Mouse (Mus musculus): ENCODE data around the gene Tmpo. TPM values are rescaled to one million over a fixed set of nuclear protein-coding genes. Genes with fewer than 3 reads are reported as not detected.

Gene Tmpo
- polyA plus RNA-seq, 1 experiment: 47.5 TPM

DNA sequence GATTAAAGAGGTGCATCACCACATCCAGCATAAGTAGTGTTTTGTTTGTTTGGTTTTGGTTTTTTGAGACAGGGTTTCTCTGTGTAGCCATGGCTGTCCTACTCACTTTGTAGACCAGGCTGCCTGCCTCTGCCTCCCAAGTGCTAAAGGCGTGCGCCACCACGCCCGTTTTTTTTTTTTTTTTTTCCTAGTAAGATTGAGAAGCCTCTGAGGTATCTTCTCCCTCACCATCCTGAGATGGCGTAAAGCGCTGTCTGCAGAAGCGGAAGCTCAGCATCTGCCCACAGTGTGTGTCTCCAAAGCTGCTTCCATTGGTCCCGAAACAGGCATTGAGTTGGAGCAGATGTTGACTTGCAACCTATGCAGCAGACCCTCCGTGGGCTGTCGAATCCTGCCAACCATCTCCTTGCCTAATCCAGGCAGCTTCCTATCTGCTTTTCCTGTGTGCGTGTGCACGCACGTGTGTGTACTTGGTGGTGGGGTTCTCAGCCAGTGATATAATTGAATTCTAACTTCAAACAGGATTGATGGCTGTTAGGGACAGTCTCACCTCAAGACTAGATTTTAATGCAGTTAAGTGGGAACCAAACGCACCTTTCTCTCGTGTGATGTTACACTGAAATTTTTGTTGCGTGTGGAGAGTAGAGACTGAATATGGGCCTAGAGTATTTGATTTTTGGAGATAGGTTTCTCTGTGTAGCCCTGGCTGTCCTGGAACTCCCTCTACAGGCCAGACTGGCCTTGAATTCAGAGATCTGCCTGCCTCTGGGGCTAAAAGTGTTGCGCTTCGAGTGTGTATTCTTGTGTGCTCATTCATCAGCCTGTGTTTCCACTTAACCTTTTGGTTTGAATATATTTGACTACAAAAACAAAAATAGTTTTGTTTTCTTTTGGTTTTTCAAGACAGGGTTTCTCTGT, 37.5 kb downstream of the Tmpo start:
- H3K4me3 ChIP-seq (replicated peaks; ENCODE audit: insufficient read depth, low read depth, low read length): no peak overlapping the region
- no peak for DNase-seq
- TF ChIP-seq POLR2A (IDR thresholded peaks at IDR 0.05; ENCODE audit: borderline replicate concordance, insufficient read depth, low read length) (no peak), CTCF (IDR thresholded peaks at IDR 0.05; ENCODE audit: borderline replicate concordance, insufficient read depth, low read depth, low read length) (no peak)
- 63% methylated on average over 18 of the region's 18 CpGs for WGBS
- no peaks in the 10 kb centered on the region for H3K4me1 ChIP-seq (ENCODE audit: control insufficient read depth, insufficient read depth, low read length)
- no peaks in the 10 kb centered on the region; the same call in 1 of the 2 replicates for H3K27me3 ChIP-seq (ENCODE audit: control insufficient read depth, insufficient read depth, low read length)
- no peak overlapping the region for H3K27ac ChIP-seq (ENCODE audit: insufficient read depth, low read length)

DNA sequence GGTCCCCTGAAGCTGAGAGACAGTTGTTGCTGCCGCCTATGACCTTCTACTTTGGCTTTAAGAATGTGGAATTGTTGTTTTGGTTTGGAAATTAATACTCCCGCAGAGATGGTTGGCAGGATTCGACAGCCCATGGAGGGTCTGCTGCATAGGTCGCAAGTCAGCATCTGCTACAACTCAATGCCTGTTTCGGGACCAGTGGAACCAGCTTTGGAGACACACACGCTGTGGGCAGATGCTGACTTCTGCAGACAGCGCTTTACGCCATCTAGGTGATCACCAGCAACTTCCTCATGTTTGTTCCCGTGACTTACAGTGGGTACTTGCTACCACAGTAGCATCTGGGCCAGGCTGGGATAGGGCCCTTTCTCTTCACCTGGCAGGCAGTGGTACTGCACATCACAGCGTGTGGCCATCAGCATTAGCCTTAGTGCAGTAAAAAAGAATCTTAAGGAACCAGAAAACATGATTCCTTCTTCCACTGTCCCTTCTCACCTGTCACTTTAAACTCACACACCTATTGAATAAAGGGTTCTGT, 38.4 kb downstream of the Tmpo start:
- Histone ChIP-seq H3K27ac (ENCODE audit: insufficient read depth, low read length) (no peak overlapping the region), H3K4me3 (replicated peaks; ENCODE audit: insufficient read depth, low read depth, low read length) (no peak overlapping the region), H3K27me3 (ENCODE audit: control insufficient read depth, insufficient read depth, low read length) (no peaks in the 10 kb centered on the region; the same call in 1 of the 2 replicates), H3K4me1 (ENCODE audit: control insufficient read depth, insufficient read depth, low read length) (no peaks in the 10 kb centered on the region)
- TF ChIP-seq POLR2A (IDR thresholded peaks at IDR 0.05; ENCODE audit: borderline replicate concordance, insufficient read depth, low read length) (no peak), CTCF (IDR thresholded peaks at IDR 0.05; ENCODE audit: borderline replicate concordance, insufficient read depth, low read depth, low read length) (no peak)
- WGBS: 56% methylated on average over 10 of the region's 10 CpGs
- no peak for DNase-seq

DNA sequence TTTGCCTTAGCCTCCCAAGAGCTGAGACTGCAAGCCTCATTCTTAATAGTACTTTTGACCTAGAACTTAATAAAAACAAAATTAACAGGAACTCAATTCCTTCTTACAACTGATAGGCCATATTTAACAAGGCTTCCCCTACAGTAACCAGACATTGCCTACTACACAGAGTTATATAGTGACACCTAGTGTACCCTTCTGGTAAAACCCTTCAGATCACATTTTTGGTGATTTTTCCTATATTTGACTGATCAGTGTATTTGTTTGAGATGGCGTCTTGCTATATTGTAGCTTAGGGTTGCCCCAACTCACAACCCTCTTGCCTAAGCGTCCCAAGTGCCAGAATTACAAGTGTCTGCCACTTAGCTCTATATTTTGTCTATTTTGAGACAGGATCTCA, 39.6 kb downstream of the Tmpo start:
- 26% methylated on average over 2 of the region's 2 CpGs for WGBS
- no peaks in the 10 kb centered on the region for H3K4me1 ChIP-seq (ENCODE audit: control insufficient read depth, insufficient read depth, low read length)
- TF ChIP-seq CTCF (IDR thresholded peaks at IDR 0.05; ENCODE audit: borderline replicate concordance, insufficient read depth, low read depth, low read length): peak; percentile 40; the same call in 1 of the 2 replicates
- no peak for TF ChIP-seq POLR2A (IDR thresholded peaks at IDR 0.05; ENCODE audit: borderline replicate concordance, insufficient read depth, low read length)
- peak in 1 of 2 experiments; percentile 38 for DNase-seq
- H3K4me3 ChIP-seq (replicated peaks; ENCODE audit: insufficient read depth, low read depth, low read length): no peak overlapping the region
- H3K27me3 ChIP-seq (ENCODE audit: control insufficient read depth, insufficient read depth, low read length): no peaks in the 10 kb centered on the region
- H3K27ac ChIP-seq (ENCODE audit: insufficient read depth, low read length): no peak overlapping the region

DNA sequence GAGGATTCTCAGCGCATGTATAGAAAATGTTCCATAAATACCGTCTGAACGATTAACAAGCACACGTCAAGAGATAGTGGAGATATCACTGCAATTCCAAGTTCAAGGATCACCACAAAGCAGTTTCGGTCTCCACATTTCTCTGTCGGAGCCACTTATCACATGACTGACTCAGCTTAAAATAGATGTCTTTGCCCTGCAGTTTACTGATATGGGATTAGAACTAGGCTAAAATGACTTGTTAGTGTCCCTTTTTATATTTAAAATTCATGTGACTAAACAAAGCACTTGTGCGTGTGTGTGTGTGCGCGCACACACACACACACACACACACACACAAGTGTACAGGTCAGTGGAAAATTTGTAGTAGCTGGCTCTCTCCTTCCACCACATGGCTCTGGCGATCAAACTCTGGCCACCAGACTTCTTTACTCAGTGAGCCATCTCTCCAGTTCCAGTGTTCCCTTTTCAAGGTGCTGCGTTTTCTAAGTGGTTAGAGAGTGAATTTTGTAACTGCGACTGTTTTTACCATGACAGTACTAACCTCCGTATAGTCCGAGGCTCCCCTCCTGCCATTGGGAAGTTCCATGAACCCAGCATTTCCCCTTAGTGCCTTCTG, 41.9 kb downstream of the Tmpo start:
- 91% methylated on average over 14 of the region's 14 CpGs for WGBS
- no peak overlapping the region for H3K4me3 ChIP-seq (replicated peaks; ENCODE audit: insufficient read depth, low read depth, low read length)
- TF ChIP-seq POLR2A (IDR thresholded peaks at IDR 0.05; ENCODE audit: borderline replicate concordance, insufficient read depth, low read length): no peak
- no peak for TF ChIP-seq CTCF (IDR thresholded peaks at IDR 0.05; ENCODE audit: borderline replicate concordance, insufficient read depth, low read depth, low read length)

DNA sequence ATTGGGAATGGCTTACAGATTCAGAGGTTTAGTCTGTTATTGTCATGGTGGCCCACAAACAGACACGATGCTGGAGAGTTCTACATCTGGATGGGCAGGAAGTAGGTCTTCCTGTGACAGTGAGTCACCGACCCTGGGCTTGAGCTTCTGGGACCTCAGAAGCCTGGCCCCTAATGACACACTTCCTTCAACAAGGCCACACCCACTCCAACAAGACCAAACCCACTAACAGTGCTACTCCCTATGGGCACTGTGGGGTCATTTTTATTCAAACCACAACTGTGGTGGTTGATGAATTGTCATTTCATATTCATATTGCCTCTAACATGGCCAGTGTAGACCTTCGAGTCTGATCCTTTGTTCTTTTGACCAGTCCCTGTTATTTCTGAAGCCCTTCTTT, 42.8 kb downstream of the Tmpo start:
- Histone ChIP-seq H3K27ac (ENCODE audit: insufficient read depth, low read length) (no peak overlapping the region), H3K4me1 (ENCODE audit: control insufficient read depth, insufficient read depth, low read length) (no peaks in the 10 kb centered on the region), H3K27me3 (ENCODE audit: control insufficient read depth, insufficient read depth, low read length) (no peaks in the 10 kb centered on the region), H3K4me3 (replicated peaks; ENCODE audit: insufficient read depth, low read depth, low read length) (no peak overlapping the region)
- 81% methylated on average over 3 of the region's 3 CpGs for WGBS
- DNase-seq: no peak
- TF ChIP-seq CTCF (IDR thresholded peaks at IDR 0.05; ENCODE audit: borderline replicate concordance, insufficient read depth, low read depth, low read length) (no peak), POLR2A (IDR thresholded peaks at IDR 0.05; ENCODE audit: borderline replicate concordance, insufficient read depth, low read length) (no peak)

More for the DNA sequence above, 41.9 kb downstream of the Tmpo start:
- H3K27ac ChIP-seq (ENCODE audit: insufficient read depth, low read length): no peak overlapping the region
- no peaks in the 10 kb centered on the region for H3K27me3 ChIP-seq (ENCODE audit: control insufficient read depth, insufficient read depth, low read length)
- no peaks in the 10 kb centered on the region for H3K4me1 ChIP-seq (ENCODE audit: control insufficient read depth, insufficient read depth, low read length)
- DNase-seq: no peak

DNA sequence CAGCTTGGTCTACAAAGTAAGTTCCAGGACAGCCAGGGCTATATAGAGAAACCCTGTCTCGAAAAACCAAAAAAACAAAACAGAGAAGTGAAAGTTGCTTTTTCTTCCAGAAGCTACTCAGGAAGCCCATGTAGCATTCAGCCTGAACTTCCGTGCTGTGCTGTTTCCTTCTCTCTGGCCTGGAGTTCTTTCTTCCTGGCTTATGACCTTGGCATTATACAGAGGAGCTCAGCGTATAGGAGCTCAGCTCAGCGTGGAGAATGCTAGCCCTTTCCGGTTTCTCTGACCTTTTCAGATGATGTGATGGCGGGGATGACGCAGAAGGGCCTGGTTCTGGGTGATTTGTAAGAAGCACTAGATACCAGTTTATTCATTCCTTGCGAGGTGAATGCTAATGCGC, 43.7 kb downstream of the Tmpo start:
- no peak for DNase-seq
- Histone ChIP-seq H3K27ac (ENCODE audit: insufficient read depth, low read length) (no peak overlapping the region), H3K4me1 (ENCODE audit: control insufficient read depth, insufficient read depth, low read length) (no peaks in the 10 kb centered on the region), H3K27me3 (ENCODE audit: control insufficient read depth, insufficient read depth, low read length) (no peaks in the 10 kb centered on the region), H3K4me3 (replicated peaks; ENCODE audit: insufficient read depth, low read depth, low read length) (no peak overlapping the region)
- 80% methylated on average over 9 of the region's 9 CpGs for WGBS
- TF ChIP-seq POLR2A (IDR thresholded peaks at IDR 0.05; ENCODE audit: borderline replicate concordance, insufficient read depth, low read length) (no peak), CTCF (IDR thresholded peaks at IDR 0.05; ENCODE audit: borderline replicate concordance, insufficient read depth, low read depth, low read length) (no peak)

DNA sequence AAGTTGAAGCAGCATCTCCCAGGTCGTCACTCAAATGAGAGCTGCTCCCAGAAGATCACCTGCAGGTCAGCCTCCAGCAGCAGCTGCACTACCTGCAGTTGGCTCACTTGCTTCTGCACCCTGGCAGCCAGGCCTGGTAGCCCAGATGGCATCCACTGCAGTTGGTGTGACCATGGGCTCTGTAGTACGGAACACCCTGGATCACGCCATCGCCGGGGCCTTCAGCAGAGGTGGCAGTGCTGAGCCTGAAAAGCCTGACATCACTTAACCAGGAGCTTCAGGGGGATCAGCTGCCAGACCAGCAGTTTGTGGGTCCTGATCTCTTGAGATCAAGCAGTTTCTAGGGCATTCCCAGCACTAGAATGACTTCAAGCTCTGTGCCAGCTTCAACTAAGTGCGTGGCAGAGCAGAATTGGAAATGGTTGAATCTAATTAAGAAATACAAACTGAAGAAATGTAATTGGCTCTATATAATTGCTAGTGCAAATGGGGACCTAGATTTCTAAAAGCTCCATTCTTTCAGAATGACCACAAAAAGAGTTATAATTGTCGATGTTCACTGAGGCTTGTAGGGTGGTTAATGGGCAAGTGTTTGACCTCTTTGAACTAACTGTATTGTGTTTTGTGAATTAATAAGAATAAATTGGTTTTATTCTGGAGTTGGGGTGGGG, 45.7 kb downstream of the Tmpo start:
- Histone ChIP-seq H3K4me1 (ENCODE audit: control insufficient read depth, insufficient read depth, low read length) (no peaks in the 10 kb centered on the region), H3K27ac (ENCODE audit: insufficient read depth, low read length) (no peak overlapping the region), H3K4me3 (replicated peaks; ENCODE audit: insufficient read depth, low read depth, low read length) (no peak overlapping the region), H3K27me3 (ENCODE audit: control insufficient read depth, insufficient read depth, low read length) (no peaks in the 10 kb centered on the region)
- no peak for DNase-seq
- WGBS: 75% methylated on average over 7 of the region's 7 CpGs
- TF ChIP-seq POLR2A (IDR thresholded peaks at IDR 0.05; ENCODE audit: borderline replicate concordance, insufficient read depth, low read length) (no peak), CTCF (IDR thresholded peaks at IDR 0.05; ENCODE audit: borderline replicate concordance, insufficient read depth, low read depth, low read length) (no peak)

Measured in cerebellum, adult 2 months (tissue).